Mouse (Mus musculus): ENCODE measurements at regions not wholly inside any gene's neighbourhood (a gene's known extent, or its start where the extent isn't known, plus 50 kb on each side); places are given as distances from the start of the nearest gene placed in this dataset.
A peak's percentile ranks its signal among the peaks of the same experiment; 100 is the strongest.

DNA sequence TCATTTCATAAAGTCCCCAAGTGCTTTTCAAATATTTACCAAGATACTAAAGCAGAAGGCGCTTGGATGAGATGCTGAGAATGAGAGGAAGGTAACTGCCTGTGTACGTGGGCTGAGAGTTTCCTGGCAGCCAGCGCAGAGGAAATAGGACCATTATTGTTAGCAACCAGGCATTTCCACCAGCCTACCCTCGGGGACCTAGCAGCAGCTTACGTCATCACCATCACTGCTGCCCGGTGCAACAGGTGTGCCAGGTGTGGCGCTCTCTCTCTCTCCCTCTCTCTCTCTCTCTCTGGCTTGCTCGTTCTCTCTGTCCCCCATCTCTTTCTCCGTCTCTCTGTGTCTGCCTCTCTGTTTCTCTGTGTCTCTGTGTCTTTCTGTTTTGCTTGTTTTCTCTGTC is 55.1 kb upstream of the Fam222a start:
- Histone ChIP-seq H3K9me3 (no peaks in the 10 kb centered on the region), H3K4me1 (peaks cover 16% of the 10 kb centered on the region), H3K27me3 (peaks cover 20% of the 10 kb centered on the region; the same call in 1 of the 2 replicates), H3K27ac (no peak overlapping the region), H3K36me3 (no peaks in the 10 kb centered on the region), H3K9ac (no peak overlapping the region), H3K4me3 (peak overlapping the region; percentile 17; the same call in 1 of the 2 replicates), H3K4me2 (peak overlapping the region; percentile 42)
- 0 out of 2 replicates have a peak, but pooled peaks have one; percentile 27 for ATAC-seq (ENCODE audit: borderline replicate concordance, extremely low read depth, low FRiP score, low TSS enrichment)
- 15% methylated on average over 9 of the region's 9 CpGs for WGBS

DNA sequence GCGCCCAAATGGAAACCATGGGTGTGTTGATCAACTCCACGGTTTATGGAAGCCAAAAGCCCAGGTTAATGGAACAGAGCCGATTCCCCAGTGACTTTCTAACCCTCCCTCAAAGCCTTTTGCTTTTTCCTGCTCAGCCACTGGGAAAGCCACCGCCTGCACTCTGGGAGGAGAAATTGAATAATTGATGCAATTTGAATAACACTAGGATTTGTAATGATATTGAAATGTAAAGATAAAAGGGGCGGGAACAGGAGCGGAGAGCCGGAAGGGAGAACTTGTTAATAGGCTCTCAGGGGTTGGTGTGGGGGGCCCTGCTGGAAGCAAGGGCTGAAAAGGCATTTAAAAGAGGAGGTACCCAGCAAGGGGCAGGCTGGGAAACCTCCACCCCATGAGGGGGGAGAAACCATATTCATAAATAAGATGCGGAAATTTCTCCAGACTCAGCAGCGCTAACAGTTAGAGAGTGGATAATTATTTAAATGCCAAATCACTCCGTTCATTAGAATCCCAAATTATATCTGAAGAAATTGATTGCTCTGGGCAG is 53.8 kb upstream of the Fam222a start:
- H3K4me3 ChIP-seq, result no peak overlapping the region
- H3K9me3 ChIP-seq, result no peaks in the 10 kb centered on the region
- no peaks in the 10 kb centered on the region for H3K36me3 ChIP-seq
- H3K27ac ChIP-seq, result no peak overlapping the region
- no peak overlapping the region for H3K9ac ChIP-seq
- H3K4me2 ChIP-seq, result peak overlapping the region; percentile 22
- no peak for ATAC-seq (ENCODE audit: borderline replicate concordance, extremely low read depth, low FRiP score, low TSS enrichment)
- H3K27me3 ChIP-seq, result peaks cover 20% of the 10 kb centered on the region; the same call in 1 of the 2 replicates
- peaks cover 5% of the 10 kb centered on the region; the same call in 1 of the 2 replicates for H3K4me1 ChIP-seq
- WGBS, result 17% methylated on average over 10 of the region's 10 CpGs

DNA sequence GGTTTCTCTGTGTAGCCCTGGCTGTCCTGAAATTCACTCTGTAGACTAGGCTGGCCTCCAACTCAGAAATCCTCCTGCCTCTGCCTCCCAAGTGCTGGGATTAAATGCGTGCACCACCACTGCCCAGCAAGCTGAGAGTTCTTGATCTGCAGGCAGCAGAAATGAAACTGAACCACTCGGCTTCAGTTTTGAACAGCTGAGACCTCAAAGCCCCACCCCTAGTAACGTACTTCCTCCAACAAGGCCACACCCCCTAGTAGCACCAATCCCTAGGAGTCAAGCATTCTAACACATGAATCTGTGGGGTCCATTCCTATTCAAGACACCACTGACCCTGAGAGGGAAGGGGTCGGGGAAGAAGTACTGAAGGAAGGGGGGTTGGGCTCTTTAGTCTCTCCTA is 50.8 kb upstream of the Fam222a start:
- Histone ChIP-seq H3K9me3 (no peaks in the 10 kb centered on the region), H3K4me3 (no peak overlapping the region), H3K9ac (no peak overlapping the region), H3K4me1 (peaks cover 5% of the 10 kb centered on the region; the same call in 1 of the 2 replicates), H3K27ac (no peak overlapping the region), H3K4me2 (no peak overlapping the region), H3K27me3 (peaks cover 20% of the 10 kb centered on the region; the same call in 1 of the 2 replicates), H3K36me3 (no peaks in the 10 kb centered on the region)
- WGBS, result 69% methylated on average over 4 of the region's 4 CpGs
- no peak for ATAC-seq (ENCODE audit: borderline replicate concordance, extremely low read depth, low FRiP score, low TSS enrichment)

DNA sequence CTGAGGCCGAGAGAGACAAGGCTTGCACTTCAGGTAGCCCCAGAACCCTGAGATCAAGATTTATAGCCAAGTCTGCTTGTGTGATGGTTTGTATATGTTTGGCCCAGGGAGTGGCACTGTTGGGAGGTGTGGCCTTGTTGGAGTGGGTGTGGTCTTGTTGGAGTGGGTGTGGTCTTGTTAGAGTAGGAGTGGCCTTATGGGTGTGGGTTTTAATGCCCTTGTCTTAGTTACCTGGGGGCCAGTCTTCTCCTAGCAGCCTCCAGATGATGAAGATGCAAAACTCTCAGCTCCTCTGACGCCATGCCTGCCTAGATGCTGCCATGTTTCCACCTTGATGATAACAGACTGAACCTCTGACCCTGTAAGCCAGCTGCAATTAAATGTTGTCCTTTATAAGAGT is 49.8 kb upstream of the Fam222a start:
- H3K4me3 ChIP-seq, result no peak overlapping the region
- H3K9ac ChIP-seq, result no peak overlapping the region
- no peak overlapping the region for H3K4me2 ChIP-seq
- WGBS, result 77% methylated on average over 2 of the region's 2 CpGs
- peaks cover 5% of the 10 kb centered on the region; the same call in 1 of the 2 replicates for H3K4me1 ChIP-seq
- H3K27me3 ChIP-seq, result peaks cover 17% of the 10 kb centered on the region; the same call in 1 of the 2 replicates
- H3K27ac ChIP-seq, result no peak overlapping the region
- ATAC-seq (ENCODE audit: borderline replicate concordance, extremely low read depth, low FRiP score, low TSS enrichment), result no peak
- no peaks in the 10 kb centered on the region for H3K36me3 ChIP-seq
- no peaks in the 10 kb centered on the region for H3K9me3 ChIP-seq
